Mouse (Mus musculus) MEL (cell line): Measurements from ENCODE around the gene Strc. TPM values are rescaled to one million over a fixed set of nuclear protein-coding genes. Genes with fewer than 3 reads are reported as not detected.

Source experiments
- DNase-seq: peaks from one replicate; pipeline ENCODE4 v3.0.0; 2011; ENCODE audit warnings: low read depth, low spot score
- H3K27ac ChIP-seq: 2 replicates; pipeline ENCODE4 v1.5.1; 2012; ENCODE audit warnings: low read depth, mild to moderate bottlenecking, control low read depth, low read length, moderate library complexity; ENCODE audit not compliant: control insufficient read depth
- H3K27me3 ChIP-seq, 2 experiments: fragments of 150-350 bp in 1 of 2; sonication (generic) in 1 of 2; 2 replicates each; pipeline ENCODE4 v1.6.1; 2012; ENCODE audit warnings: low read length in 2 of 2, mild to moderate bottlenecking in 2 of 2, improper control_type of control experiment in 1 of 2, moderate library complexity in 1 of 2; ENCODE audit not compliant: insufficient read depth in 2 of 2, control insufficient read depth in 1 of 2
- H3K36me3 ChIP-seq, 2 experiments: 2 replicates each; pipeline ENCODE4 v1.6.1; 2012 to 2014; ENCODE audit warnings: low read length in 2 of 2, improper control_type of control experiment in 1 of 2, inconsistent platforms in 1 of 2, mild to moderate bottlenecking in 1 of 2; ENCODE audit not compliant: insufficient read depth in 2 of 2, control insufficient read depth in 1 of 2
- H3K4me1 ChIP-seq, 2 experiments: fragments of 150-350 bp in 1 of 2; sonication (generic) in 1 of 2; 2 replicates each; pipeline ENCODE4 v1.6.1; 2012; ENCODE audit warnings: low read length in 2 of 2, improper control_type of control experiment in 1 of 2, mild to moderate bottlenecking in 1 of 2; ENCODE audit not compliant: insufficient read depth in 2 of 2, control insufficient read depth in 1 of 2
- H3K4me3 ChIP-seq, 2 experiments: fragments of 150-350 bp in 1 of 2; sonication (generic) in 1 of 2; 2 replicates each; pipeline ENCODE4 v1.5.1; 2012; ENCODE audit warnings: low read depth in 2 of 2, low read length in 2 of 2, mild to moderate bottlenecking in 2 of 2, moderate library complexity in 2 of 2, control low read depth in 1 of 2, improper control_type of control experiment in 1 of 2; ENCODE audit not compliant: control insufficient read depth in 1 of 2, insufficient read depth in 1 of 2
- H3K79me2 ChIP-seq: 2 replicates; pipeline ENCODE4 v1.6.1; 2012; ENCODE audit warnings: mild to moderate bottlenecking, low read length, moderate library complexity; ENCODE audit not compliant: control insufficient read depth, poor library complexity, insufficient read depth
- H3K9ac ChIP-seq: 2 replicates; pipeline ENCODE4 v1.6.1; 2012; ENCODE audit warnings: low read depth, mild to moderate bottlenecking, control low read depth, low read length, moderate library complexity; ENCODE audit not compliant: control insufficient read depth, poor library complexity, severe bottlenecking
- H3K9me3 ChIP-seq: fragments of 150-350 bp; sonication (generic); replicated peaks from 2 replicates; pipeline ENCODE4 v1.6.1; 2012; ENCODE audit warnings: mild to moderate bottlenecking, low read length, improper control_type of control experiment, moderate library complexity; ENCODE audit not compliant: insufficient read depth
- CHD1 ChIP-seq: IDR thresholded peaks from 2 replicates; pipeline ENCODE4 v1.6.1; 2012; ENCODE audit warnings: low read depth, mild to moderate bottlenecking, inconsistent platforms, low read length, improper control_type of control experiment
- CHD2 ChIP-seq: IDR thresholded peaks from 2 replicates; pipeline ENCODE4 v1.6.1; 2011; ENCODE audit warnings: low read length, improper control_type of control experiment
- ELF1 ChIP-seq: IDR thresholded peaks from 2 replicates; pipeline ENCODE4 v1.6.1; 2014; ENCODE audit warnings: low read depth, mild to moderate bottlenecking, inconsistent platforms, low read length, improper control_type of control experiment, moderate library complexity
- EP300 ChIP-seq, 2 experiments: IDR thresholded peaks; 2 replicates each; pipeline ENCODE4 v1.6.1; 2011; ENCODE audit warnings: improper control_type of control experiment in 2 of 2, low read length in 2 of 2, low read depth in 1 of 2, mild to moderate bottlenecking in 1 of 2
- GATA1 ChIP-seq: IDR thresholded peaks from 2 replicates; pipeline ENCODE4 v1.6.1; 2011; ENCODE audit warnings: low read depth, low read length, improper control_type of control experiment
- HCFC1 ChIP-seq: IDR thresholded peaks from 2 replicates; pipeline ENCODE4 v1.6.1; 2012; ENCODE audit warnings: low read depth, mild to moderate bottlenecking, inconsistent platforms, low read length, improper control_type of control experiment, moderate library complexity
- KAT2A ChIP-seq: conservative IDR thresholded peaks from 2 replicates; pipeline ENCODE4 v1.6.1; 2012; ENCODE audit warnings: low read depth, low read length, improper control_type of control experiment, inconsistent platforms
- MAX ChIP-seq: IDR thresholded peaks from 2 replicates; pipeline ENCODE4 v1.6.1; 2011; ENCODE audit warnings: low read length, improper control_type of control experiment
- MYC ChIP-seq: IDR thresholded peaks from 2 replicates; pipeline ENCODE4 v1.6.1; 2011; ENCODE audit warnings: low read depth, mild to moderate bottlenecking, low read length, improper control_type of control experiment, moderate library complexity
- NELFE ChIP-seq: IDR thresholded peaks from 2 replicates; pipeline ENCODE4 v1.6.1; 2011; ENCODE audit warnings: low read depth, low read length, improper control_type of control experiment
- RAD21 ChIP-seq: IDR thresholded peaks from 2 replicates; pipeline ENCODE4 v1.6.1; 2011; ENCODE audit warnings: mild to moderate bottlenecking, low read depth, low read length, improper control_type of control experiment
- TAL1 ChIP-seq: IDR thresholded peaks from 2 replicates; pipeline ENCODE4 v1.6.1; 2012; ENCODE audit warnings: mild to moderate bottlenecking, inconsistent platforms, low read length, moderate library complexity, mixed read lengths
- TBP ChIP-seq: IDR thresholded peaks from 2 replicates; pipeline ENCODE4 v1.8.0; 2011; ENCODE audit warnings: low read depth, low read length, improper control_type of control experiment
- USF2 ChIP-seq, 2 experiments: IDR thresholded peaks; 2 replicates each; pipeline ENCODE4 v1.6.1; 2011 to 2012; ENCODE audit warnings: improper control_type of control experiment in 2 of 2, low read length in 2 of 2, borderline replicate concordance in 1 of 2, inconsistent platforms in 1 of 2, low read depth in 1 of 2, mild to moderate bottlenecking in 1 of 2; ENCODE audit not compliant: insufficient read depth in 1 of 2
- polyA plus RNA-seq, 2 experiments: library from polyadenylated mRNA; stranded (reverse) in 1 of 2; unstranded in 1 of 2; fragments of >175 nt in 1 of 2; fragments of >200 nt in 1 of 2; gene quantifications; 2 replicates each; pipeline versions ENCODE4 v1.2.1 to v1.2.4; 2012; ENCODE audit warnings: low replicate concordance in 2 of 2, low read depth in 1 of 2; ENCODE audit not compliant: insufficient read length in 2 of 2, insufficient read depth in 1 of 2, missing spikeins in 1 of 2
- total RNA-seq: library from RNA; depleted of rRNA; stranded (reverse); fragments of 300-350 nt; gene quantifications from 2 replicates; pipeline ENCODE4 v1.2.3, GENCODE M21; 2012

Gene Strc
- total and polyA plus RNA-seq, 3 experiments = not detected

DNA sequence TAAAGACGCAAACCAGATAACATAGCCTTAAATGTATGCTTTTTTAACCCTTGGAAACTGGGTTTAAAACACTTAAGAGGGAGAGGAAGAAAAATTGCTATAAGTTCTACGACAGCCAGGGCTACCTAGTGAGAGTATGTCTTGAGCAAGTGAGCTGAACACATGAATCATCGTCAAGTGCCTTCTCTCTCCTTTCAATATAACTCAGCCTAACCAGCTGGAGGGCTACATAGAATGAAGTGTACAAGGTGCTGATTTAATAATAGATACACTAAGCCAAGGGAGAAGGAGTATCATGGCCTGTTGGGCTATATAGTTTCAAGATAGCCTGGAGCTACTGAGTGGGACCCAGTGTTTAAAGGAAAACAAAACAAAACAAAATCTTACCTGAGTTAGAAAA is 31.5 kb upstream of the Strc start:
- no peak for DNase-seq
- no peaks in the 10 kb centered on the region for H3K27me3 ChIP-seq
- H3K36me3 ChIP-seq = peaks cover 30 to 35% of the 10 kb centered on the region in 2 experiments
- H3K4me3 ChIP-seq = no peak overlapping the region
- peaks cover 0 to 7% of the 10 kb centered on the region in 2 experiments for H3K4me1 ChIP-seq
- H3K9me3 ChIP-seq = no peaks in the 10 kb centered on the region
- H3K79me2 ChIP-seq = peaks cover 52% of the 10 kb centered on the region
- no peak overlapping the region for H3K9ac ChIP-seq
- TF ChIP-seq USF2 (IDR thresholded peaks at IDR 0.05; ENCODE audit: borderline replicate concordance in 1 of 2, insufficient read depth in 1 of 2, low read depth in 1 of 2, low read length in 2 of 2) (no peak), KAT2A (no peak)
- TF ChIP-seq, all 39 proteins: peak for 0
- H3K27ac ChIP-seq = no peak overlapping the region

DNA sequence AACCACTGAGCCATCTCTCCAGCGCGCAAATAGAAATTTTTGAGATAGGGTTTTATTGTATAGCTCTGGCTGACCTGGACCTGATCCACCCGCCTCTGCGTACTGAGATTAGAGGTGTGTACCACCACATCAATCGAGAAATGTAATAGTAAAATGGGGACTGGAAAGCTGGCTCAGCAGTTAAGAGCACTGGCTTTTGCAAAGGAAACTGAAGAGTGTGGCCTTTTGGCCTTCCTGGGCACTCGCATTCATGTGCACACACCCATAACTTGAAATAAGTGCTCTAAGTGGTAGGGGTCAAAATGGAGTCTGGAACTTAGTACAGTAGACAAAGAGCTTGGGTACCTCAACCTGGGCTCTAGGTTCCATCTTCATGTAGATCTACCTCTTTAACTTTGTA is 29.4 kb upstream of the Strc start:
- TF ChIP-seq KAT2A = no peak
- TF ChIP-seq MYC = no peak
- no peak for TF ChIP-seq MAX
- no peak for TF ChIP-seq GATA1
- no peak for TF ChIP-seq RAD21
- H3K4me1 ChIP-seq = peaks cover 0 to 7% of the 10 kb centered on the region in 2 experiments

DNA sequence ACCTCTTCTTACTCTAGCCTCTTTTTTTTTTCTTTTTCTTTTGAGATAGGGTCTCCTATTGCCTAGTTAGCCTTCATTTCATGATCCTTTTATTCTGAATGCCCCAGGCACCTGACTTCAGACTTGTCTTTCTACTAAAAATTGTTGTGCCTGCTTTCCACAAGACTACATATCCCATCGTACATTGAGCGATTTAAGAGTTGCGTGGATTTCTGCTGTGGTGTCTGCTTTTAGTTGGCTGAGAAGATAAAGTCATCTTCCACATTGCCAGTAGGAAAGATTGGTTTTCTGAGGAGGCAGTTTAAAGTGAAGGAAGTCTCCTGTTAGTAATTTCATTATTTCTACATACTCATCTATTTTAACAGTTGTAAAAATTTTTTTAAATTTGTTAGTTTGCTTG is 28.6 kb upstream of the Strc start:
- no peaks in the 10 kb centered on the region for H3K9me3 ChIP-seq
- H3K4me3 ChIP-seq = peak overlapping the region; percentile 27 to 100; a peak in 3 of 4 replicates
- H3K27ac ChIP-seq = no peak overlapping the region
- peaks cover 55% of the 10 kb centered on the region for H3K79me2 ChIP-seq
- peaks cover 11 to 33% of the 10 kb centered on the region in 2 experiments for H3K36me3 ChIP-seq
- H3K9ac ChIP-seq = peak overlapping the region; percentile 87
- TF ChIP-seq TBP (no peak), CHD2 (no peak), ELF1 (no peak), NELFE (no peak), HCFC1 (0 out of 2 replicates have a peak, but pooled peaks have one; percentile 35), CHD1 (0 out of 2 replicates have a peak, but pooled peaks have one; percentile 36), EP300 (IDR thresholded peaks at IDR 0.05; ENCODE audit: low read depth in 1 of 2, low read length in 2 of 2) (no peak), TAL1 (no peak)
- TF ChIP-seq, all 39 proteins: peak for 2
- H3K4me1 ChIP-seq = peaks cover 0 to 7% of the 10 kb centered on the region in 2 experiments
- DNase-seq = no peak
- H3K27me3 ChIP-seq = no peaks in the 10 kb centered on the region

More for the DNA sequence above, 29.4 kb upstream of the Strc start:
- H3K9me3 ChIP-seq = no peaks in the 10 kb centered on the region
- DNase-seq = no peak
- no peak overlapping the region for H3K27ac ChIP-seq
- peaks cover 14 to 33% of the 10 kb centered on the region in 2 experiments for H3K36me3 ChIP-seq
- H3K4me3 ChIP-seq = no peak overlapping the region; a peak in 1 of 4 replicates
- H3K79me2 ChIP-seq = peaks cover 56% of the 10 kb centered on the region
- H3K27me3 ChIP-seq = no peaks in the 10 kb centered on the region
- peak overlapping the region; percentile 13; the same call in 1 of the 2 replicates for H3K9ac ChIP-seq
